Mouse (Mus musculus) spleen, adult 2 months (tissue): ENCODE measurements around the gene Btbd3. TPM values are rescaled to one million over a fixed set of nuclear protein-coding genes. Genes with fewer than 3 reads are reported as not detected.

Experiments used
- DNase-seq, 2 experiments: peaks; one replicate each; pipeline versions ENCODE4 v3.0.0 to v3.0.0-alpha.2; 2012 to 2021; ENCODE audit warnings: low spot score in 2 of 2, low read depth in 1 of 2
- H3K27ac ChIP-seq: fragments of 200-500 bp; 2 replicates; pipeline ENCODE4 v1.5.1; 2012; ENCODE audit warnings: low read length, inconsistent platforms; ENCODE audit not compliant: insufficient read depth
- H3K27me3 ChIP-seq: fragments of 200-500 bp; 2 replicates; pipeline ENCODE4 v1.6.1; 2012; ENCODE audit warnings: mild to moderate bottlenecking, moderate library complexity, low read length, inconsistent platforms; ENCODE audit not compliant: control insufficient read depth, insufficient read depth
- H3K36me3 ChIP-seq: fragments of 200-500 bp; 2 replicates; pipeline ENCODE4 v1.6.1; 2012; ENCODE audit warnings: mild to moderate bottlenecking, low read length, inconsistent platforms; ENCODE audit not compliant: control insufficient read depth, insufficient read depth
- H3K4me1 ChIP-seq: fragments of 200-500 bp; 2 replicates; pipeline ENCODE4 v1.6.1; 2011; ENCODE audit warnings: inconsistent platforms; ENCODE audit not compliant: control insufficient read depth, insufficient read depth, insufficient read length
- H3K4me3 ChIP-seq: fragments of 200-500 bp; 2 replicates; pipeline ENCODE4 v1.5.1; 2011; ENCODE audit warnings: mild to moderate bottlenecking, inconsistent platforms; ENCODE audit not compliant: insufficient read depth, insufficient read length; ENCODE audit errors: extremely low read depth
- CTCF ChIP-seq: fragments of 200-500 bp; IDR thresholded peaks from 2 replicates; pipeline ENCODE4 v1.5.1; 2011; ENCODE audit warnings: mild to moderate bottlenecking, inconsistent platforms; ENCODE audit not compliant: insufficient read depth, insufficient read length, insufficient replicate concordance; ENCODE audit errors: extremely low read depth
- POLR2A ChIP-seq: fragments of 200-500 bp; IDR thresholded peaks from 2 replicates; pipeline ENCODE4 v1.6.1; 2011; ENCODE audit warnings: low read depth, low read length, inconsistent platforms
- WGBS: fragments of 180-500 bp; shearing (Covaris S2); methylation state at CpG from one replicate; pipeline ENCODE4 v1.1.7; 2018; 5-methylcytosine and 5-hydroxymethylcytosine counted together
- polyA plus RNA-seq: library from polyadenylated mRNA; depleted of rRNA; stranded (reverse); fragments of >200 nt; gene quantifications from 2 replicates; pipeline ENCODE4 v1.2.3, GENCODE M21; 2012

Gene Btbd3
- polyA plus RNA-seq, 1 experiment = 2.4 TPM

DNA sequence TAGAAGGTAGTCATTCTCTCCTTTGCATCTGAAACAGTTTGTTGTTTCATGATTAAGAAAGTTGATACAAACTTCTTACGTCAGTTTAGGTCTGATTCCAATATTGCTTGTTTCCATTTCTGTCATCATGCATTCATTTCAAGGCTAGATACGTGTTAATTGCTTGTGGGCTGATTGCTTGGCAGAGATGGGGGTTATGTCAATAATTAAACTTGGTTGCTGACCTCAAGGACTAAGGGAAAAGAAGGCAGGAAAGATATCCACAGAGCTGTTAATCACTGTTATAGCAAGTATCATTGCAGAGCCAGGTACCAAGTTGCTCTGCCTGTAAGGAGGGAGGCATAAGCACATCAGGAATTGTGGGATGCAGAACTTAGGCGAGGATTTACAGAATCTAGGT is 226.2 kb downstream of the Btbd3 start:
- DNase-seq = no peak
- Histone ChIP-seq H3K27ac (no peak overlapping the region), H3K27me3 (no peaks in the 10 kb centered on the region), H3K4me1 (no peaks in the 10 kb centered on the region), H3K4me3 (no peak overlapping the region), H3K36me3 (no peaks in the 10 kb centered on the region)
- 81% methylated on average over 3 of the region's 3 CpGs for WGBS
- TF ChIP-seq CTCF = no peak

DNA sequence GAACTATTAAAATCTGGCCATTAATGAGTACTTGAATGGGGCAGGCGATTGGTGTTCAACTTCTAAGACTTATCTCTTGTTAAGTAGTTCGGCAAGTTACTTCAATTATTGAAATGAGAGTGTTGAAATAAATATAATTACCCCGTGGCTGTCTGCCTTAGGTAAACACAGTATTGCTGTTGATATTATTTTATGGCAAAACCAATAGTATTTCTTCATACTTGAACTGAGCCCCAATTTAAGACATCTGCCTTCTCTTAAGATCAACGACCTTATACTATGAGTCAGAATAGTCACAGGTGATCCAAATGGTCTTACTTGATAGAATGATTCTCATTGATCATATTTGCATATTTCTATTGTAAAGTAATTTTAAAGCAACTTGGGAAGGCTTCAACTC is 228.5 kb downstream of the Btbd3 start:
- Histone ChIP-seq H3K36me3 (no peaks in the 10 kb centered on the region), H3K27me3 (no peaks in the 10 kb centered on the region), H3K4me1 (no peaks in the 10 kb centered on the region), H3K27ac (no peak overlapping the region), H3K4me3 (no peak overlapping the region)
- TF ChIP-seq CTCF = no peak
- no peak for TF ChIP-seq POLR2A
- DNase-seq = no peak
- 82% methylated on average over 4 of the region's 4 CpGs for WGBS

DNA sequence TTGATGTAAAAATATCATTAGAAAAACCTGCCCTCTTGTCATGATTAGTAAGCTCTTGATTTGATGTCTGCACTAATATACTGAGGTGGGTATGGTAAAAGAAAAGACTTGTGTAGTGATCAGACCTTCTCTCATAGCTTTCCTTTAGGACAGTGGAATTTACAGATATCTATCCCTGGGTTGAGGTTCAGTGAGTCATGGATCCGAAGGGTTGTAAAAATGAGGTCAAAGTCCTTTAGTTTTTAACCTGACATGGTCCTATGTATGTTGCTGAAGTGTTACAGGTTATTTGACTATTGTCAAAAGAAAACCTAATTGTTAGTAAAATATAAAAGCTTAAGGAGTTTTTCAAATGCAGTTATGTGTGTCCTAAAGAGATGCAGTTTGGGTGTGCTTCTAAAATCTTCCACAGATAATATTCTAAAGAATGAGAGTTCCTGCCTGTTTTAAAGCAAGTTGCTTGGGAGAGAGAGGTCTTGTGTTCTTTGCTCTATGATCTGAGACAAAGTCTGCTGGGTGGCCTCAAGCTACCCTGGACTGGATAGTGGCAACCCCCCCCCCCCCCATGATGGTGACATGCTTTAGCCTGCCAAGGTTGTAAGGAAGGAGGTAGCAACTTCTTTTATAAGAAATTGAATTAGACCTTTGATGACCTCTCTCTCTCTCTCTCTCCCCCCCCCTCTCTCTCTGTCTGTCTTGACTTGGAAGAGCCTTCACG is 234.5 kb downstream of the Btbd3 start:
- Histone ChIP-seq H3K36me3 (no peaks in the 10 kb centered on the region), H3K27ac (no peak overlapping the region), H3K27me3 (no peaks in the 10 kb centered on the region), H3K4me1 (no peaks in the 10 kb centered on the region), H3K4me3 (no peak overlapping the region)
- no peak for DNase-seq
- TF ChIP-seq CTCF (no peak), POLR2A (no peak)
- 82% methylated on average over 2 of the region's 2 CpGs for WGBS

DNA sequence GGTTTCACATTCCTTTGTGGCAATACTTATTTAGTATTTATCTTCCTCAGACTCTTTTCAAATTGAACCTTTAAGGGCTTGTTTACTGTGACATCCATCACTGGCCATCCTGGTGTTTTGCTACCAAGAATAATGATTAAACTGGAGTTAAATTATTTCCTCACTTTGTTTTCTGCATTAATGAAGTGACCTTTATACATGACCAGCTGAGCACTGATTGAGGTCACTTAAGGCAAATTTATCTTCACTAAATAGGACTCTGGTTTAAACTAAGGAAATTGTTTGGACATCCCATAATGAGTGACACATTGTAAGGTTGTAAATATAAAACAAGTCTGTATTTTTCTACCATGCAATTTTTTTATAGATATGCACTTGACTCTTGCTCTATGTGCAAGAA is 235.8 kb downstream of the Btbd3 start:
- DNase-seq = no peak
- TF ChIP-seq CTCF (no peak), POLR2A (no peak)

DNA sequence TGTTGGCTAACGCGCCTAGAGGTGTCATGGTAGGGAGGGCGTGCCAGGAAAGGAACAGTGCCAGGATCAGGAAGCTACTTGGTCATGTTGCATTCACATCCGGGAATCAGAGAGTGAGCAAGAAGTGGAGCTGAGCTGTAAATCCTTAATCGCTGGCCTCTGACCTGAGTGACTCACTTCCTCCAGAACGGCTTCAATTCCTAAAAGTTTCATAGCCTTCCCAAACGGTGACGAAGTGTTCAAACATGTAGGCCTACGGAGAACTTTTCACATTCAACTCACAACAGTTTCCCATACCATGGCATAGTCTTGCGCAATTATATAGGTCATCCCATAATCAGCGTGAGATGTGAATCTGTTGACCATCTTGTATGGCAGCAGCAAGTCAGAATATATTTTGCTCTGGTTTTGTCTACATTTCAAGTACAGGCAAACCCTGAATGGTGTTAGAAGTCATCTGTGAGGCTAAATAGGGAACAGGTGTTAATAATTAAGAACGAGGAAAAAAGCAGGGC is 247.6 kb downstream of the Btbd3 start:
- Histone ChIP-seq H3K27me3 (no peaks in the 10 kb centered on the region), H3K27ac (no peak overlapping the region), H3K4me3 (no peak overlapping the region), H3K36me3 (no peaks in the 10 kb centered on the region), H3K4me1 (no peaks in the 10 kb centered on the region)
- TF ChIP-seq POLR2A = no peak
- TF ChIP-seq CTCF = no peak
- DNase-seq = no peak
- 88% methylated on average over 12 of the region's 12 CpGs for WGBS

More for the DNA sequence above, 235.8 kb downstream of the Btbd3 start:
- Histone ChIP-seq H3K27me3 (no peaks in the 10 kb centered on the region), H3K4me3 (no peak overlapping the region), H3K27ac (no peak overlapping the region), H3K4me1 (no peaks in the 10 kb centered on the region), H3K36me3 (no peaks in the 10 kb centered on the region)

DNA sequence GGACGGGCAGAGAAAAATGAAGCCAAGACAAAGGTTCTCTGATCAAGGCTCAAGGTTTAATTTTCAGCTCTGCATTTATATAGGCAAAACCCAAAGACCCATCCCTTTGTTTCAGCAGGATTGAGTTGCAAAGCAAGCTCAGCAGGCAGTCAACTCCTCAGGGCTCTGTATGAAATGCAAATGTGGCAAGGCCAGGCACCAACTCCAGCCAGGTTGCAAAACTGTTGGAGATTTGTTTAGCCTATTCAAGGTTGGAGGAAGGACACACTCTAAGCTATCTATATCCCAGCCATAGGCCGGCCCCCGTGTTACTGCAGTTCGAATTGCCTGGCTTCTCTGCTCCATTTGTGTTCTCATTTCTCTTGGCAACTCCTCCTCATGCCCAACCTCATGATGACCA is 259.2 kb downstream of the Btbd3 start:
- 75% methylated on average over 4 of the region's 4 CpGs for WGBS

DNA sequence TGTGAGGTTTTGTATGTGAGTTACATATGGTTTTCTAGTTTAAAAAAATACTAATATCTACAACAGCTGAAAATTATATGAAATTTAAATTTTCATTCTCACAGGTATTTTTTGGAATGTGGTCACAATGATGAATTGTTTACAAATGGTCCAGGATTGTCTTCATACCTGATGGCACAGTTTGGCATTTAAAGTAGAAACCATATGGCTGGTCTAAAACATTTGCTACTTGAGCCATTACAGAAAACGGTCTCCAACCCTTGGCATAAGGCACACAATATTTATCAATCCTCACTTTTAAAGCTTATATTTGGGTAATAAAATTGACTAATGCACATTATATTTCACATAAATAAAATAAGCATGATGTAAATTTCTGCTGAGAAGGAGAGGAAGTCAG is 272.1 kb downstream of the Btbd3 start:
- H3K4me1 ChIP-seq = no peaks in the 10 kb centered on the region

More for the DNA sequence above, 259.2 kb downstream of the Btbd3 start:
- no peak overlapping the region for H3K4me3 ChIP-seq
- no peak for DNase-seq
- TF ChIP-seq POLR2A (no peak), CTCF (no peak)
- no peaks in the 10 kb centered on the region for H3K27me3 ChIP-seq
- H3K4me1 ChIP-seq = no peaks in the 10 kb centered on the region
- no peak overlapping the region for H3K27ac ChIP-seq
- H3K36me3 ChIP-seq = no peaks in the 10 kb centered on the region

More for the DNA sequence above, 272.1 kb downstream of the Btbd3 start:
- Histone ChIP-seq H3K27ac (no peak overlapping the region), H3K27me3 (no peaks in the 10 kb centered on the region), H3K4me3 (no peak overlapping the region), H3K36me3 (no peaks in the 10 kb centered on the region)
- 88% methylated on average over 1 of the region's 1 CpGs for WGBS
- TF ChIP-seq POLR2A = no peak
- no peak for TF ChIP-seq CTCF
- no peak for DNase-seq
